Mouse (Mus musculus): ENCODE measurements around the gene Cd209g. TPM values are rescaled to one million over a fixed set of nuclear protein-coding genes. Genes with fewer than 3 reads are reported as not detected.

Gene Cd209g
- total RNA-seq, 2 experiments from 2014 or later = not detected

Other genes with a start within 250 kb of the Cd209g start
- under 1 TPM; 0.26 to 0.34 TPM for gene Cd209b, start 207.3 kb upstream of the Cd209g start, total RNA-seq (2021)
- under 1 TPM in 1 of 2 experiments, not detected in 1; 0.40 TPM for gene Cd209c, start 179.4 kb upstream of the Cd209g start, total RNA-seq (2021)
- gene Cd209f, start 28.3 kb upstream of the Cd209g start, total RNA-seq (2021) = under 1 TPM; 0.50 to 0.56 TPM
- gene Evi5l, start 32.5 kb downstream of the Cd209g start, total RNA-seq (2021) = 100 to 1,000 TPM; 172 to 174 TPM
- 100 to 1,000 TPM; 108 to 109 TPM for gene Prr36, start 83.4 kb downstream of the Cd209g start, total RNA-seq (2021)
- gene Lrrc8e, start 92.7 kb downstream of the Cd209g start, total RNA-seq (2021) = not detected
- 10 to 100 TPM; 62.9 to 65.4 TPM for gene Map2k7, start 104.6 kb downstream of the Cd209g start, total RNA-seq (2021)
- under 1 TPM in 1 of 2 experiments, not detected in 1; 0.74 TPM for gene Gm49320, start 104.8 kb downstream of the Cd209g start, total RNA-seq (2021)
- gene Tgfbr3l, start 114.1 kb downstream of the Cd209g start, total RNA-seq (2021) = 10 to 100 TPM in 1 of 2 experiments, 1 to 10 TPM in 1; 8.7 to 12.9 TPM
- gene Snapc2, start 119.0 kb downstream of the Cd209g start, total RNA-seq (2021) = 10 to 100 TPM; 32.6 to 34.4 TPM
- 100 to 1,000 TPM; 421 to 425 TPM for gene Ctxn1, start 125.2 kb downstream of the Cd209g start, total RNA-seq (2021)
- 10 to 100 TPM; 60.4 to 67.1 TPM for gene Timm44, start 141.8 kb downstream of the Cd209g start, total RNA-seq (2021)
- 10 to 100 TPM; 22.2 to 27.5 TPM for gene Ccl25, start 191.1 kb downstream of the Cd209g start, total RNA-seq (2021)
- 100 to 1,000 TPM in 1 of 2 experiments, 10 to 100 TPM in 1; 87.8 to 103 TPM for gene Elavl1, start 191.3 kb downstream of the Cd209g start, total RNA-seq (2021)

All from left cerebral cortex, postnatal 4 days (tissue).